ENCODE assay signal across 25 mouse cellular contexts in the genomic region with DNA sequence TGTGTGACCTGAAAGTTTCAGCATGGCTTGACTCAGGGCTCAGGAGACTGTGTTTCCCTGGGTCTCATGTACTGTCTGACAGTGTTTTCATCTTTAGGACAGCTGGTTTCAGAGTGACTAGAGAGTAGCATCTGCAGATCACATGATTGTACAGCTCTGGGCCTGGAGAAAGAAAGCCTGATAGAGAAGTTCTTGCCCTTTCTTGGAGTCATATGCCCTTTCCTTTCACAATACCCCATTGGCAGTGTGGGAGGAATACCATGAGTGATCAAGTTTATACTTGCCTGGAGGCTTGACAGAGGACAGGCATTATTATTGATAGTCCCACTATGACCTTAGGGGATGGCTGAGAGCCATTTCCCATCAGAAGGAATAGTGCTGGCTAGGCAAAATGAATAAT. TPM values are rescaled to one million over a fixed set of nuclear protein-coding genes. Genes with fewer than 3 reads are reported as not detected.
A peak's percentile ranks its signal among the peaks of the same experiment; 100 is the strongest.
DNase-seq lines count a peak whose midpoint lies in the region; ATAC-seq and TF ChIP-seq lines count a peak whose summit lies in the region.
"Had no signal": no experiment of that assay in that cellular context is flagged by ENCODE, and none has a peak within 500 bp of the region (broad histone marks: within the 10 kb centered on the region; RNA-seq: fewer than 3 reads in every experiment).

No protein-coding gene starts in this region.

- no peak overlapping the region for H3K4me3 ChIP-seq in kidney, embryonic 14.5 days (ENCODE audit: low read length)
- H3K4me3 ChIP-seq in ES-E14 (ENCODE audit: insufficient read depth in 1 of 2, low read depth in 1 of 2, low read length in 2 of 2, poor library complexity in 1 of 2, severe bottlenecking in 1 of 2): no peak overlapping the region
- no peak overlapping the region for H3K4me3 ChIP-seq in forebrain, embryonic 10.5 days
- H3K4me3 ChIP-seq: embryonic facial prominence, embryonic 12.5 days; forebrain, embryonic 13.5 days; limb, embryonic 12.5 days; megakaryocyte, embryonic 14.5 days had no signal

- no peaks in the 10 kb centered on the region for H3K36me3 ChIP-seq in kidney, embryonic 14.5 days (ENCODE audit: control insufficient read depth, insufficient read depth, low read length)
- no peaks in the 10 kb centered on the region for H3K36me3 ChIP-seq in ES-E14 (ENCODE audit: control insufficient read depth, insufficient read depth, low read length, poor library complexity, severe bottlenecking)
- peaks cover 6% of the 10 kb centered on the region for H3K36me3 ChIP-seq in forebrain, embryonic 10.5 days (replicated peaks)
- H3K36me3 ChIP-seq: embryonic facial prominence, embryonic 12.5 days; limb, embryonic 12.5 days had no signal

- no peak for DNase-seq in kidney, postnatal 25 days
- DNase-seq in ES-E14 (ENCODE audit: low read depth, low spot score): no peak
- DNase-seq in fat pad, adult 2 months (ENCODE audit: extremely low read depth, low read depth, low spot score): peak; percentile 73
- peak; percentile 7 for DNase-seq in retina, embryonic 14.5 days (ENCODE audit: low spot score)
- no peak for DNase-seq in forebrain, embryonic 10.5 days (ENCODE audit: extremely low spot score, low spot score)
- DNase-seq in left cerebral cortex, postnatal 10 days (ENCODE audit: extremely low spot score in 1 of 2, low spot score in 2 of 2): no peak
- DNase-seq: adrenal gland, postnatal 14 days; cerebellum, adult 18-20 months; cerebellum, postnatal 14 days; gastrocnemius, postnatal 36 days; kidney, adult 8-10 months; kidney, postnatal 14 days; layer of hippocampus, postnatal 36 days; liver, postnatal 0 days; thymus, postnatal 25 days had no signal

- no peak overlapping the region for H3K9ac ChIP-seq in kidney, embryonic 14.5 days (ENCODE audit: low read depth, low read length)
- H3K9ac ChIP-seq in ES-E14 (ENCODE audit: insufficient read depth, low read depth, low read length, poor library complexity, severe bottlenecking): no peak overlapping the region
- H3K9ac ChIP-seq: embryonic facial prominence, embryonic 12.5 days; forebrain, embryonic 13.5 days; limb, embryonic 12.5 days; liver, postnatal 0 days had no signal

- H3K4me2 ChIP-seq in kidney, embryonic 14.5 days (replicated peaks; ENCODE audit: low read depth, low read length): no peak overlapping the region
- H3K4me2 ChIP-seq: embryonic facial prominence, embryonic 12.5 days; forebrain, embryonic 13.5 days; heart, embryonic 11.5 days; limb, embryonic 12.5 days; liver, embryonic 11.5 days had no signal

- no peaks in the 10 kb centered on the region for H3K27me3 ChIP-seq in kidney, embryonic 14.5 days (ENCODE audit: control insufficient read depth, insufficient read depth, low read length)
- H3K27me3 ChIP-seq in forebrain, embryonic 10.5 days (ENCODE audit: poor library complexity, severe bottlenecking): no peaks in the 10 kb centered on the region
- H3K27me3 ChIP-seq: embryonic facial prominence, embryonic 12.5 days; forebrain, embryonic 13.5 days; limb, embryonic 12.5 days; megakaryocyte, embryonic 14.5 days; Patski had no signal

- in situ Hi-C loops in ES-E14 (cut with MboI; ENCODE audit: low sequenced_read_pairs in 2 of 2, unreplicated experiment in 2 of 2): no loop called here

- H3K9me3 ChIP-seq in kidney, embryonic 14.5 days (ENCODE audit: control insufficient read depth, low read length): no peaks in the 10 kb centered on the region
- H3K9me3 ChIP-seq in ES-E14 (ENCODE audit: control insufficient read depth, insufficient read depth, low read depth, low read length): no peaks in the 10 kb centered on the region
- H3K9me3 ChIP-seq in forebrain, embryonic 10.5 days: peaks cover 8% of the 10 kb centered on the region
- H3K9me3 ChIP-seq: embryonic facial prominence, embryonic 12.5 days; limb, embryonic 12.5 days; megakaryocyte, embryonic 14.5 days had no signal

- no peak overlapping the region for H3K27ac ChIP-seq in kidney, embryonic 14.5 days (ENCODE audit: low read depth, low read length)
- no peak overlapping the region for H3K27ac ChIP-seq in ES-E14 (ENCODE audit: insufficient read depth, low read depth, low read length, poor library complexity, severe bottlenecking)
- no peak overlapping the region for H3K27ac ChIP-seq in forebrain, embryonic 10.5 days
- H3K27ac ChIP-seq: embryonic facial prominence, embryonic 12.5 days; forebrain, embryonic 13.5 days; limb, embryonic 12.5 days had no signal

- H3K4me1 ChIP-seq in kidney, embryonic 14.5 days (ENCODE audit: control insufficient read depth, insufficient read depth, low read length): no peaks in the 10 kb centered on the region
- H3K4me1 ChIP-seq in ES-E14 (ENCODE audit: control insufficient read depth in 2 of 2, insufficient read depth in 2 of 2, low read length in 2 of 2, poor library complexity in 1 of 2): no peaks in the 10 kb centered on the region
- H3K4me1 ChIP-seq in forebrain, embryonic 10.5 days: peaks cover 16% of the 10 kb centered on the region
- H3K4me1 ChIP-seq: embryonic facial prominence, embryonic 12.5 days had no signal

- intact Hi-C loops in left cerebral cortex, postnatal 10 days (cut with DNase I): no loop called here

- ATAC-seq in kidney, embryonic 14.5 days (ENCODE audit: low FRiP score, low TSS enrichment): 0 out of 2 replicates have a peak, but pooled peaks have one; percentile 28
- ATAC-seq in megakaryocyte progenitor cell, adult 5-6 weeks (replicated peaks; ENCODE audit: poor library complexity): no peak
- ATAC-seq: forebrain, embryonic 13.5 days; liver, postnatal 0 days; lung, postnatal 0 days; Patski had no signal

TF ChIP-seq in ES-E14, 5 proteins besides CTCF, POLR2A, EP300 and RAD21:
- TF ChIP-seq CHD2 (IDR thresholded peaks at IDR 0.05; ENCODE audit: low read depth, low read length): no peak
- TF ChIP-seq ZC3H11A (IDR thresholded peaks at IDR 0.05; ENCODE audit: borderline replicate concordance, low read depth, low read length): no peak
- no peak for TF ChIP-seq HCFC1 (IDR thresholded peaks at IDR 0.05; ENCODE audit: borderline replicate concordance, insufficient read depth, low read length)
- 0 out of 2 replicates have a peak, but pooled peaks have one; percentile 18 for TF ChIP-seq MAFK (IDR thresholded peaks at IDR 0.05; ENCODE audit: insufficient read depth, low read depth, low read length)
TF ChIP-seq in ES-E14: peak in this region for 1.

RNA-seq across cellular contexts. Expression of a gene that starts 6.4 kb away (rescaled TPM):
- polyA plus RNA-seq in kidney, embryonic 14.5 days (2014; fragmentation: Nextera tagmentation; extraction: Ambion mirVana): 11.2 and 23.5 TPM in 2 replicates
- total RNA-seq in ES-E14 (2012; rRNA removed): 60.2 and 65.2 TPM in 2 replicates
- polyA plus RNA-seq in forebrain, embryonic 10.5 days (2016; fragmentation: Nextera tagmentation; extraction: Ambion mirVana): 22.8 and 24.5 TPM in 2 replicates
- 59.6 and 80.1 TPM in 2 replicates for total RNA-seq in megakaryocyte progenitor cell, adult 5-6 weeks (2015)
- 113 and 133 TPM in 2 replicates for total RNA-seq in megakaryocyte progenitor cell, adult 5-6 weeks (2017)
- total RNA-seq in left cerebral cortex, postnatal 10 days (2021): 100 to 1,000 TPM; 235 to 265 TPM

RNA-seq across cellular contexts. Expression of a gene that starts 39.8 kb away (rescaled TPM):
- polyA plus RNA-seq in kidney, embryonic 14.5 days (2014; fragmentation: Nextera tagmentation; extraction: Ambion mirVana): 274 and 341 TPM in 2 replicates
- 116 and 192 TPM in 2 replicates for total RNA-seq in ES-E14 (2012; rRNA removed)
- polyA plus RNA-seq in forebrain, embryonic 10.5 days (2016; fragmentation: Nextera tagmentation; extraction: Ambion mirVana): 351 and 362 TPM in 2 replicates
- 132 and 179 TPM in 2 replicates for total RNA-seq in megakaryocyte progenitor cell, adult 5-6 weeks (2015)
- total RNA-seq in megakaryocyte progenitor cell, adult 5-6 weeks (2017): 136 and 149 TPM in 2 replicates
- 100 to 1,000 TPM; 187 to 198 TPM for total RNA-seq in left cerebral cortex, postnatal 10 days (2021)

Comparison
In these comparisons a context has a peak if more than half of its experiments do, and no peak if none do; other contexts are left out.
1. DNase-seq: peak in fat pad, adult 2 months (single experiment) and retina, embryonic 14.5 days (single experiment); none in kidney, postnatal 25 days (0 of 2), ES-E14 (single experiment), forebrain, embryonic 10.5 days (single experiment) and left cerebral cortex, postnatal 10 days (0 of 2).